Mouse (Mus musculus): ENCODE results near the gene Olfr1377.
"Not testable (repeated sequence)": the region's sequence is repeated elsewhere in the genome, so short reads cannot be mapped to it uniquely, and the experiment has no call there.

The Olfr1377 gene

DNA sequence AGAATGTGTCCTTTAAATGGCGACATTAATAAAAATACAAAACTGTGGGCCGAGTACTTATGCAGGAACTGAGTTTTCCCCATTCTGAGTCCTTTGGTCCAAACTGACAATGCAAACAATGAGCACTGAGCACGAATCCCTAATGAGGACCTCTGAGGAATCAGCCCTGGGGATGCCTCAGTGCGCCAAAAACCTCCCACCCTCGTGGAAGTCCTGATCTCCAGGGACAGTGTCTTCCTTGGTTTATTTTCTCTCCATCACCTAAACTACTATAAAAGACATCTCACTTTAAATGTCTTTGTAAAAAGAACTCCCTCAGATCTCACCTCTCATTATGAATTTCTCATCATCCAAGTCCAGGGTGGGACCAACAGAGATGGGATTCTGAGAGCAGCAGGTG lies at the start of gene Olfr1377:
Gene Olfr1377 (plus strand): TSS at position 301 of the 400 bp plus-strand sequence.
- DNase-seq = no peak

DNA sequence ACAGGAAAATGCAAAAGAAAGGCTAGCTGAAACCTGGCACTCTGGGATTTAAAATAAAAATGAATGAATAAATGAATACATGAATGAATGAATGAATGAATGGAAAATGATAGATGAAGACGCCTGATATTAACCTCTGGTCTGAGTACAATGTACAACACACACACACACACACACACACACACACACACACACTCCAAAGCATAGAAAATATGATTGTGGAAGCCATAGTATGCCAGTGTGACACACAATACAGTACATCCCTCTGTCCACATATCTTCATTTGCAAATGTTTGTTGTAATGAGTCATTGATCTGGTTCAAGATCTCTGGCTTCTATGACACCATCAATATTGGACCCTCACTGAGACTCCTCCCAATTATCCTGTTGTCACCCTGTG lies 49.7 kb upstream of the Olfr1377 start:
- no peak for DNase-seq

DNA sequence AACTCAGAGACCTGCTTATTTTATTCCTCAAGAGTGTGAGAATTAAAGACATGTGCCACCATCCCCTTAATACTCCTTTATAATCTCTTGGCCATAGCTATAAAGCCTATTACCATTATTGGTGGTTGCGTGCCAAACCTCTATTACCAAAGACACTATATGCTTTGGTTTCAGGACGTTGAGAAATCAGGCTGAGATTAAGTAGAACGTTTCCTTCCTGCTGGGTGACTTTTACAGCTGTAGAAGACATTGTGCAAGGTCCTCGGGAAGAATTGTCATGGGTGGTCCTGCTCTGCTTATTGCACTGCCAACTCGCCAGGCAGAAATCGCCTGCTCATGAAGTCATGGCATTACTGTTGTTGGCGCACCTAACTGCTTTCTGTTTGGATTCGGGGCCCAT lies 43.3 kb upstream of the Olfr1377 start:
- DNase-seq = no peak

DNA sequence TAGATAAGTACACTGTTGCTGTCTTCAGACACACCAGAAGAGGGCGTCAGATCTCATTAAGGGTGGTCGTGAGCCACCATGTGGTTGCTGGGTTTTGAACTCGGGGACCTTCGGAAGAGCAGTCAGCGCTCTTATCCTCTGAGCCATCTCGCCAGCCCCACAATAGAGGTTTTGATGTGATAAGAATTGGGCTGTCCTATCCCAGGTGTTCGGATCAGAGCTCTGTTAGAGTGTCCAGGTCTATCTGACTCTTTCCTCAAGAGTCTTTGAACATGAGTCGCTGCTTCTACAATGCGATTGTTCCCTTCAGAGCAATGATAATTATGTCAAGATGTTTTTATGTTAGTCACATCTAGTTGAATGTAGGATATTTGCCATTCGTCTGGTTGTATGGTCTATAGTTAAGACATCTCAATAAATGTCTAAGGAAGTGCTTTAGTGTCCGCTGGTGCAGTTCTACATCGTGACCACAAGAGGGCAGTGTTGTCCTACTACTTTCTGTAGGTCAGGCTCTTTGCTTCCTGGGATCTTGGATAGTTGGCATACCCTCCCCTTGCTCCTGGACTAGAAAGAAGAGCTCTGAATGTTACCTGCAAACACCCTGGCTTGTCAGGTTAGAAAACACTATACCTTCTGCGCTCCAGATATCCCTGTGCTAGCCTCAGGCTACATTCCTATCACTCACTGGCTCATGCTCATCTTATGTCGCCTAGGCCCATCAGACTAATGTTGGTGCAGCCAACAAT lies 42.0 kb upstream of the Olfr1377 start:
- no peak for DNase-seq

DNA sequence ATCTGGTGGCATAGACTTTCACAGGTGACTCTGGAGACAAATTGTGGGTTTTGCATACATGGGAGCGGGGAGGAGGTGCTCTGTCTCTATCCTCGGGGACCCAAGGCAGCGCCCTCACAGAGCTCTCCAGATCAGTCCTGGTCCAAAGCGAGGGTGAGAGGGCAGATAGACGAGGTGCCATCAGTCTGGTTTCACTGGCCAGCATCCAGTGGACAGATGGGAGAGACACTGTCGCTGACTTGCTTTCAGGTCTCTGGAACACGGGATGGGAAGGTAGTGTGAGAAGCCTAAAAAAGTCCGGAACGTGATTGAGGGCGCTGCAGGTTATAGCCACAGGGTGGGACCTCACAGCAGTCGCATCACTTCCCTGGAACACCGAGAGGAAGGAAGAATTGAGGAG lies 39.4 kb upstream of the Olfr1377 start:
- no peak for DNase-seq

DNA sequence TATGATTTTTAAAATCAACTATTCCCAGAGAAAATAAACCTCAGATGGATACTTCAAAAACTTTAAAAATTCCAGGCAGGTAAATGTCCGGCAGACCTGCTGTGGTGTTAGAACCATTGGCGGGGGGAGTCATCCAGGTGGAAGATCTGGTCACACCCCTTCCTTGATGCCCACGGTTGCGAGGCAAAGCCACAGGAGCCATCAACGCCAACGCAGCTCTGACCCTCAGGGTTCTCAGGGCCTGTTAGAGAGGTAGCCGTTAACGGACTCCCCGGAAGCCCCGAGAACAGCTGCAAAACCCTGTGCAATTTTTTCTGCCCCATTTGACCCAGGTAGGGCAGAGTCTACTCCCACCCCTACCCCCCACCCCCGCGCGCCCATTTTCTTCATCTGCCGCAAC lies 38.3 kb upstream of the Olfr1377 start, which contains the start of gene 4933414I15Rik:
Gene 4933414I15Rik (minus strand): TSS at position 260 of the 400 bp plus-strand sequence.
- DNase-seq = no peak

DNA sequence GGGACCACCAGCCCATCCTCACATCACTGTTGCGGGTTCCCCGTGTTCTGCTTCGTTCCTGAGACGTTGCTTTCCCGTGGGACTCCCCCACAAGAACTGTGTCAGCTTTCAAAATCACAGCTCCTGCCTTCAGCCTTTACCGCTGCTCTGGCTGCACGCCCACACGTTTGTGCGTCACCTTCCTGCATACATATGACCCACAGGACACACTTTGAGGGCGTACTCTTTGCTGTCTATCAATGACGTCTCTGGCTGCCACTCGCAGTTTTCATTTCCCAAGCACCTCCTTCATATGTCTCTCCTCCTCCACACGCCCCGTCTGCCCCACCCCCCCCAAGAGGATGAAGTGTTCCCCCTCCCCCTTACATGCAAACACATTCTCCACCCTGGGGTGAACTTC lies 29.5 kb upstream of the Olfr1377 start:
- DNase-seq = no peak

DNA sequence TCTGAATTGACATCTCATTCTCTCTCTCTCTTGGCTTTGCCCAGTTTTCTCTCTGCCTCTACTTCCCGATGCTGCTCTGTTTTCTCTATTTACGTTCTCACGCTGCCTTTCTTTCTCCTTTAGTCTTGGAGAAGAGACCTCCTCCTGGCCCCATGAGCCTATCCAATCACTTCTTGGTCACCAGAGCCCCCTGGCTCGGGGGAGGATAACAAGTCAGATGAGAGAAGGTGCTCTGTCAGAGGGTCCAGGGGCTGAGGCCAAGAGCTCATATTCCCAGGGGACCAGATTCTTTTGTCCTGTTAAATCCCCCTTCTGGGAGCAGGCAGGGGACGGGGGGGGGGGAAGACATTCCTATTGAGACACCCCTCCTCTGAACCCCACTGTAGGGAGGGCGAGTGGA lies 28.1 kb upstream of the Olfr1377 start, which contains the start of gene Prop1:
Gene Prop1 (minus strand): TSS at position 101 of the 400 bp plus-strand sequence.
- DNase-seq = no peak

DNA sequence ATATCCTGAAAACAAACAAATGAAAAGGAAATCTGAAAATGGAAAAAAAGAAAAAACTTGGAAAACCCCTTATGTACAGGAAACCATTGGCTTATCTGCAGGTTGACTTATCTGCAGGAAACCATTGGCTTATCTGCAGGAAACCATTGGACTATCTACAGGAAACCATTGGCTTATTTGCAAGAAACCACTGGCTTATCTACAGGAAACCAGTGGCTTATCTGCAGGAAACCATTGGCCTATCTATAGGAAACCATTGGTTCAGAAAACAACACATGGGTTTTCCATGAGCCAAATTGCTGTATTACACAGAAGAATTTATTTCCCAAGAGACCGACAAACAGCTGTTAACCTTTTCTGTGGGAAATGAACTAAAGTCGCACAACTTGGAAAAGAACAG lies 16.9 kb upstream of the Olfr1377 start:
- no peak for DNase-seq

DNA sequence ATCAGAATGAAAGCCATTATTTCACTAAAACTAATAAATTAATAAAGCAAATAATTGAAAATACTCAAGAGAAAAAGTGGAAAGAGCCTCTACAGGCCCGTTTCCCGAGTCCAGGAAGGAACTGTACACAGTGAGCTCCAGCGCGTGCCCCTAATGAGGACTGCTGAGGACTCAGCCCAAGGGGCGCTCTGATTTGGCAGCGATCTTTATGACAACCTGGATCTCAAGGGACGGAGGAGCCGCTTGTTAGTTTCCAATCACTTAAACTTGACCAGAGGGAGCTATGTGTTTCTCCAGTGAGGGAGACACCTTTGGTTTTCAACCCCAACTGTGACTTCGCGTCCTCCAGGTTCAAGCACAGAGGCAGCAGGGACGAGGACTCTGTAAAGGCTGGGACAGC lies 15.5 kb upstream of the Olfr1377 start, which contains the start of gene Olfr1378:
Gene Olfr1378 (plus strand): TSS at position 301 of the 400 bp plus-strand sequence.
- DNase-seq = no peak

DNA sequence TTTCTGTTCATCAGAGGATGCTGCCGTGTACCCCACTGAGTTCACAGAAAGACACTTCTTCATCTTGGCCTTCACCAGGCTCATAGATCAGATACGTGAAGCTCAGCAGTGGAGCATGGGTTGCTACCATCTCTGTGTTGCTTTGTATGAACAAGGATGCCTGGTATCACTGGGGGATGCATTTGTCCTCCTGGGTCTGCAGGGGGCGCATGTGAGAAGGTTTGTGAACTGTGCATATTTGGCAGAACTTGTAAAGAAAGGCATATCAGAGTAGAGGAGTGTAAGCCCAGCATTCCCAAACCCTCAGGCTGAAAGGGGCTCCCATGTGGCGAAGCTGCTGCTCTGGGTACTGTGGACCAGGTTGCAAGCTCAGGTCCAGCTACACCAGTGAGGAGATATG lies 4.6 kb upstream of the Olfr1377 start:
- no peak for DNase-seq

DNA sequence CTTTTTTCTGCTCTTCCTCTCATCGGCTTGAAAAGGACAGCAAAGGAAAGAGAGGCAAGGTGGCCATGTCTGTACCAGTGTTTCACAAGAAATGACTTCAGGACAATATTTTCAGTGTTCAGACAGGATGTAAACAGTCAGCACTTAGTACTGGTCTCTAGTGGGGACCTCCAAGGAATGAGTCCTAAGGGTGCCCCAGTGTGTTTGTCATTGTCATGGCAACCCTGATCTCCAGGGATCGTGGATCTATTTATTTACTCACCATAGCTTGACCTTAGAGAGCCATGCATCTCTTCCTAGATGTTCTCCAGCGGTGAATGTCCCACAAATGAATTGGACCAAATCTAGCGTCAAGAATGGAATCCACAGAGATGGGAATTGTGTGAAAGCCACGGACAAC lies 21.5 kb downstream of the Olfr1377 start, which contains the start of gene Olfr51:
Gene Olfr51 (plus strand): TSS at position 301 of the 400 bp plus-strand sequence.
- no peak for DNase-seq

DNA sequence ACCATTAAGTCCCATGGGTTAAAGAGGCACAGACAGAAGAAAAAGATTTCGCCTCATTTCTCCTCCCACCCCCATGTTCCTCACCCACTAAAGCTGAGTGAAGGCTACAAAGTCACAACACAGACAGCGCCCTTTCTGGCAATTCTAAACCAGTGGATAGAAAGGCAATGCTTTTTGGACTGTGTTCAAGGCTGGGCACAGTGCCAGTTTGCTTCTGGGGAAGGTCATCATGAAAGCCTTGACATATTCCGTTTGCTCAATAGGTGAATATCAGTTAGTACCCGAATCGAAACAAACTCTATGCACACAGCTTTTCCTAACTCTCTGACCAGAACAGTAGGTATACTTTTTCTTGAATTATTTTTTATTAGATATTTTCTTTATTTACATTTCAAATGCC lies 30.1 kb downstream of the Olfr1377 start:
- no peak for DNase-seq

DNA sequence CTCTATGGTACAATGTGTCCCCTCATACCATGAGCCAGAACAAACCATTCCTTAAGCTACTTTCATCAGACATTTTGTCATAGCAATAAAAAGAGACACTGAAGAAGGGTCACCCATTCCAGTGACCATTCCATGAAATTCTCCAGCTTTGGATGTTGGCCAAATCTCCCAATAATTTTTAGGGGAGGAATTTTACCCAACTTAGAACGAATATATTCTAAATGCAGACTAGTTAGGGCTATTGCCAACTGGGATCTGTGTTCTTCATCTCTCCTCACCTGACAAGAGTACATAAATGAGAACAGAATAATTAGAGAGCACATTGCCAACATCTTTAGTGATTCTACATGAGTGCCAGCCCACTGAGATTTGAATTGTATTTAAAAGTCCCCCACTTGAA lies 32.2 kb downstream of the Olfr1377 start, which contains the start of gene Olfr54:
Gene Olfr54 (plus strand): TSS at position 301 of the 400 bp plus-strand sequence.
- no peak for DNase-seq

DNA sequence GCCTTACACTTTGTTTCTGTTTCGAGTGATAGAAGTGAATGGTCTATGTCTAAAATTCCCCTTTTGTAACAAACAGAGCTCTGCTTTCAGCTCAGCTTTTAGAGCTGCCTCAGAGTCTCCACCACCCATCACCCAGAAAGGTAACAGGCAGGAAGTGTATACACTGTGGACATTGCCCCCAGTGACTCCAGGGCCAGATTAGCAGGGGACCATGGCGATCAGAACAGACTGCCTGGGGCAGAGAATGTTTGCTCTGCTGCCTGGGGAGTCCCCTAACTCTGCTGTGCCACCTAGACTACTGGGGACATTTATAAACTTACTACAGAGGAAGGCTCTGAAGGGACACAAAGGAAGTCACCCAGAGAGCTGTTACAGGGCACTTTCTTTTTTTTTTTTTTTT lies 34.6 kb downstream of the Olfr1377 start:
- no peak for DNase-seq

DNA sequence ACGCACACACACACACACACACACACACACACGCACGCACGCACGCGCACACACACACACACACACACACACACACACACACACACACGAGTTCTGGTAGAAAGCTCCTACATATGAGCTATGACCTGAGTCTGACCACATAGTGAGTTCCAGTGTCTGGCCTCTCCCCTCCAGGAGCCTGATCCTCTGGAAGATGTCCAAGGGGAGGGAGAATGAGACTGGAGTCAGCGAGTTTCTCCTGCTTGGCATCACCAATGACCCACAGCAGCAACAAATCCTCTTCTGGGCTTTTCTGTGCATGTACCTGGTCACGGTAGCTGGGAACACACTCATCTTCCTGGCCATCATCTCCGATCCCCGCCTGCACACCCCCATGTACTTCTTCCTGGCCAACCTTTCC lies 45.0 kb downstream of the Olfr1377 start:
- DNase-seq = not testable (repeated sequence)

DNA sequence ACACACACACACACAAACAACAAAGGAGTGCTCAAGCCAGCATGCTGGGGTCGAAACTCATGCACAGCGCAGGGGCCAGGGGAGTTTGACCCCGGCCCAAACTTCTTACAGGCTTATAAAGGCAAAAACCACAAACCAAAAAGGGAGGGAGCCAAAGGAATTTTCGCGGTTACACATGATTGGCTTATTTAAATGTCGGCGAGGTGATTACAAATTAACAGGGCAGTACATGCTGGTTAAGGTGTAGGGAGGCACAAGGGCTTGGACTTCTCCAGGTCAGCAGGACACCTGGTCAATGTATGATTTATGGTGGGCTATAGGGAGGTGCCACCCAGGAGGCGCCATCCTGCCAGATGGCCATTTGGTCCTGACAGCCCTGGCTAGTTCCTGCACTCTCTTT lies 47.6 kb downstream of the Olfr1377 start:
- not testable (repeated sequence) for DNase-seq

DNA sequence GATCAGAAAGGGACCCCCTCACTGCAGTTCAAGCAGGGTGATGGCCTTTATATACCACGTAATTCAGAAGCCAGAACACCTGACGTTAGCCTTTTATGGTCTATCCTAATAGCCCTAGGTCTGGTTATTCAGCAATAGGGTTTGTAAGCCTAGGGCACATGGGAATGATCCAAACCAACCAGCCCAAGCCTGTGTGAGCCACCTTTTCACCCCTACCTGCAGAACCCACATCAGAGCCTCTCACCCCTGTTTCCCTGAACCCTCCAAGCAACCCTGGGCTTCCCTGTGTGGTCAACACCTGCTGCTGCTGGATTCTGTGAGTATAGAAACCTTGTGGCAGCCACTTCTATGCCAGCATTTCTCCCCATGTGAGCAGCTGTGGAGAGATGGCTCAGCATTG lies 48.5 kb downstream of the Olfr1377 start:
- DNase-seq = no peak

DNA sequence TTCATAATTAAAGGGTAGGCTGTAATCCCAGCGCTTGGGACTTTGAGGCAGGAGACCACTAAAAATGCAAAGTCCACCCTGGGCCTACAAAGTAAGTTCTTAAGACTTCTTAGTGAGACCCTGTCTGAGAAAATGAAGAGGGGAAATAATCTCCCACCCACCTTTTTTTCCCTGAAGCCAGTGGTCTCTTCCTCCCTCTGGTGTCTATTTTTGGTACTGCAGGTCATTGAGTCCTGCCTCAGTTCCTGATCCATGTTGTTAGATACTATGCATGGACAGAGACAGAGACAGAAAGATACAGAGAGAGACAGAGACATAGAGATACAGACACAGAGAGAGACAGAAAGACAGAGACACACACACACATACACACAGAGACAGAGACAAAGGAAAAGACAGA lies 51.1 kb downstream of the Olfr1377 start:
- DNase-seq = no peak

DNA sequence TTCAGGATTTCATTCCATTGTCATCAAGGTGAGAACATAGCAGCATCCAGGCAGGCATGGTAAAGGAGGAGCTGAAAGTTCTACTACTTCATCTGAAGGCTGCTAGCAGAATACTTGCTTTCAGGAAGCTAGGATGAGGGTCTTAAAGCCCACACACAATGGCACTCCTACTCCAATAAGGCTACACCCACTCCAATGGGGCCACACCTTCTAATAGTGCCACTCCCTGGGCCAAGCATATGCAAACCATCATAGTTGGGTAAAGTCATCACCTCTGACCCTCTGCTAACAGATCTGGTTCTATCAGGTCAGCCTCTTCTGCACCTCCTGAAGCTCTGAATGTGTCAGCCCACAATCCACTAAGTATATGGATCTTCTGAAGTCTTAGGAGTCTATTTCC lies 52.4 kb downstream of the Olfr1377 start:
- DNase-seq = not testable (repeated sequence)

DNA sequence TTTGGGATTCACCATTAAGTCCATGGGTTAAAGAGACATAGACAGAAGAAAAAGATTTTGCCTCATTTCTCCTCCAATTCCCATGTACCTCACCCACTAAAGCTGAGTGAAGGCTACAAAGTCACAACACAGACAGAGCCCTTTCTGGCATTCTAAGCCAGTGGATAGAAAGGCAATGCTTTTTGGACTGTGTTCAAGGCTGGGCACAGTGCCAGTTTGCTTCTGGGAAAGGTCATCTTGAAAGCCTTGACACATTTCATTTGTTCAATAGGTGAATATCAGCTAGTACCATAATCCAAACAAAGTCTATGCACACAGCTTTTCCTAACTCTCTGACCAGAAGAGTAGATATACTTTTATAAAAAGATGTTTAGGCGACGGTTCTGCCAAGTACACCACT lies 54.2 kb downstream of the Olfr1377 start:
- DNase-seq = no peak

All from right cerebral cortex, postnatal 25 days (tissue).